Mouse (Mus musculus): ENCODE measurements around the gene Lypd3. TPM values are rescaled to one million over a fixed set of nuclear protein-coding genes. Genes with fewer than 3 reads are reported as not detected.
A peak's percentile ranks its signal among the peaks of the same experiment; 100 is the strongest.

Gene Lypd3
- total and polyA plus RNA-seq, 2 experiments from 2014 or later: 1.5 to 2.2 TPM

- peak; percentile 18 for TF ChIP-seq CTCF (IDR thresholded peaks at IDR 0.05)
- H3K4me2 ChIP-seq (ENCODE audit: low read depth, low read length, poor library complexity, severe bottlenecking): no peak overlapping the region
- ATAC-seq (ENCODE audit: low FRiP score) (no peak), DNase-seq (ENCODE audit: low spot score) (no peak)
- H3K4me3 ChIP-seq (ENCODE audit: low read depth, low read length): no peak overlapping the region
- H3K9me3 ChIP-seq (ENCODE audit: low read length): no peaks in the 10 kb centered on the region
- WGBS: 78% methylated on average over 15 of the region's 15 CpGs
- H3K27me3 ChIP-seq (ENCODE audit: insufficient read depth, low read length): no peaks in the 10 kb centered on the region
- peaks cover 8% of the 10 kb centered on the region; the same call in 1 of the 2 replicates for H3K4me1 ChIP-seq (ENCODE audit: insufficient read depth, low read length)
- H3K9ac ChIP-seq (replicated peaks; ENCODE audit: low read length, poor library complexity, severe bottlenecking): no peak overlapping the region
- no peaks in the 10 kb centered on the region for H3K36me3 ChIP-seq (ENCODE audit: insufficient read depth, low read length)
- no peak overlapping the region for H3K27ac ChIP-seq (ENCODE audit: low read depth, low read length)
These were observed 36.9 kb upstream of the Lypd3 start for GRCm38 (mm10) chr7:24599211-24600067.

GRCm38 (mm10) chr7:24600941-24601597 is 35.3 kb upstream of the Lypd3 start:
- no peak overlapping the region for H3K4me3 ChIP-seq (ENCODE audit: low read depth, low read length)
- H3K36me3 ChIP-seq (ENCODE audit: insufficient read depth, low read length): no peaks in the 10 kb centered on the region
- ATAC-seq (ENCODE audit: low FRiP score) (peak; percentile 91), DNase-seq (ENCODE audit: low spot score) (peak; percentile 97)
- H3K27me3 ChIP-seq (ENCODE audit: insufficient read depth, low read length): no peaks in the 10 kb centered on the region
- H3K9ac ChIP-seq (replicated peaks; ENCODE audit: low read length, poor library complexity, severe bottlenecking): 0 out of 2 replicates have a peak overlapping the region, but pooled peaks have one; percentile 39
- H3K4me2 ChIP-seq (ENCODE audit: low read depth, low read length, poor library complexity, severe bottlenecking): peak overlapping the region; percentile 47
- no peaks in the 10 kb centered on the region for H3K4me1 ChIP-seq (ENCODE audit: insufficient read depth, low read length)
- WGBS: 2% methylated on average over 13 of the region's 13 CpGs
- peak overlapping the region; percentile 72 for H3K27ac ChIP-seq (ENCODE audit: low read depth, low read length)
- no peaks in the 10 kb centered on the region for H3K9me3 ChIP-seq (ENCODE audit: low read length)
- TF ChIP-seq CTCF (IDR thresholded peaks at IDR 0.05): peak; percentile 100

DNA sequence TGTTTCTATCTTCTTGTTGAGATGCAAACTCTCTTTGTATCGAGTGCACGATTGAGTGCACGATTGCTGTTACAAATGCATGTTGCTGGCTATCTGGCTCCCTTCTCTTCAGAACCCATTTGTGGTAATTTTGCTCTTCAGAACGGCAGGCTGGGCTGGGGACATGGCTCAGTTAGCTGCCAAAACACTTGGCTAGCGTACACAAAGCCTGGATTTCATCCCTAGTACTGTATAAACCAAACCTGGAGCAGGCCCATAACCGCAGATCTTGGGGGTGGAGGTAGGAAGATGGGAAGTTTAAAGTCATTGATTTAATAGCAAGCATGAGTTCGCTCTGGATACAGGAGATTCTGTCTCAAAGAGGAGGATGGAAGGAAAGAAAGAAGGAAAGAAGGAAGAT is 30.8 kb upstream of the Lypd3 start:
- Histone ChIP-seq H3K4me3 (ENCODE audit: low read depth, low read length) (no peak overlapping the region), H3K4me2 (ENCODE audit: low read depth, low read length, poor library complexity, severe bottlenecking) (no peak overlapping the region), H3K36me3 (ENCODE audit: insufficient read depth, low read length) (no peaks in the 10 kb centered on the region), H3K4me1 (ENCODE audit: insufficient read depth, low read length) (no peaks in the 10 kb centered on the region), H3K27ac (ENCODE audit: low read depth, low read length) (no peak overlapping the region), H3K9ac (replicated peaks; ENCODE audit: low read length, poor library complexity, severe bottlenecking) (no peak overlapping the region), H3K27me3 (ENCODE audit: insufficient read depth, low read length) (peaks cover 11% of the 10 kb centered on the region; the same call in 1 of the 2 replicates), H3K9me3 (ENCODE audit: low read length) (no peaks in the 10 kb centered on the region)
- TF ChIP-seq CTCF (IDR thresholded peaks at IDR 0.05): no peak
- ATAC-seq (ENCODE audit: low FRiP score): no peak
- no peak for DNase-seq (ENCODE audit: low spot score)
- 79% methylated on average over 7 of the region's 7 CpGs for WGBS

DNA sequence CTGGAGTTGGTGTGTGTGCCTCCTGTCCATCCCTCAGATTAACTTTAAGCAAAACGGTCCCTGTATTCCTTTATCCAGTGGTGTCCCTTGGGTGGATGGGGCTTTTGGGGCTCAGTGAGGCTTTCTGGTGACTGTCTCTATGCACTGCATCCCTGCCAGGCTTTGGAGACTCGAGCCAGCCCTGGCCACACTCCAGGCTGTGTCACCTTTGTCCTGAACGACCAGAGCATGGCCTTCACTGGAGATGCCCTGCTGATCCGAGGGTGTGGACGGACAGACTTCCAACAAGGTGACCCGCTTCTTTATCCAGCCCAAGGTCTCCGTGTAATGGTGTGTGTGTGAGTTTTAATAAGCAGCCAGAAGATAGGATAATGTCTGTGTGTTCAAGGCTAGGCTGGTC is 30.3 kb upstream of the Lypd3 start:
- peaks cover 14% of the 10 kb centered on the region; the same call in 1 of the 2 replicates for H3K27me3 ChIP-seq (ENCODE audit: insufficient read depth, low read length)
- ATAC-seq (ENCODE audit: low FRiP score) (no peak), DNase-seq (ENCODE audit: low spot score) (no peak)
- TF ChIP-seq CTCF (IDR thresholded peaks at IDR 0.05): no peak
- no peak overlapping the region for H3K4me3 ChIP-seq (ENCODE audit: low read depth, low read length)
- no peaks in the 10 kb centered on the region for H3K9me3 ChIP-seq (ENCODE audit: low read length)
- H3K9ac ChIP-seq (replicated peaks; ENCODE audit: low read length, poor library complexity, severe bottlenecking): no peak overlapping the region
- no peak overlapping the region for H3K4me2 ChIP-seq (ENCODE audit: low read depth, low read length, poor library complexity, severe bottlenecking)
- WGBS: 77% methylated on average over 7 of the region's 7 CpGs
- H3K27ac ChIP-seq (ENCODE audit: low read depth, low read length): no peak overlapping the region; the same call in 1 of the 2 replicates
- H3K36me3 ChIP-seq (ENCODE audit: insufficient read depth, low read length): no peaks in the 10 kb centered on the region
- no peaks in the 10 kb centered on the region for H3K4me1 ChIP-seq (ENCODE audit: insufficient read depth, low read length)

- Histone ChIP-seq H3K4me2 (ENCODE audit: low read depth, low read length, poor library complexity, severe bottlenecking) (no peak overlapping the region), H3K36me3 (ENCODE audit: insufficient read depth, low read length) (no peaks in the 10 kb centered on the region), H3K27me3 (ENCODE audit: insufficient read depth, low read length) (peaks cover 32% of the 10 kb centered on the region), H3K27ac (ENCODE audit: low read depth, low read length) (no peak overlapping the region), H3K4me3 (ENCODE audit: low read depth, low read length) (no peak overlapping the region), H3K9ac (replicated peaks; ENCODE audit: low read length, poor library complexity, severe bottlenecking) (no peak overlapping the region), H3K4me1 (ENCODE audit: insufficient read depth, low read length) (no peaks in the 10 kb centered on the region), H3K9me3 (ENCODE audit: low read length) (no peaks in the 10 kb centered on the region)
- WGBS: 48% methylated on average over 6 of the region's 6 CpGs
- no peak for TF ChIP-seq CTCF (IDR thresholded peaks at IDR 0.05)
- DNase-seq (ENCODE audit: low spot score) (peak; percentile 77), ATAC-seq (ENCODE audit: low FRiP score) (peak; percentile 75)
These were observed 28.3 kb upstream of the Lypd3 start for GRCm38 (mm10) chr7:24608017-24608416.

GRCm38 (mm10) chr7:24608561-24608960 is 27.8 kb upstream of the Lypd3 start:
- TF ChIP-seq CTCF (IDR thresholded peaks at IDR 0.05): no peak
- Histone ChIP-seq H3K36me3 (ENCODE audit: insufficient read depth, low read length) (no peaks in the 10 kb centered on the region), H3K4me3 (ENCODE audit: low read depth, low read length) (no peak overlapping the region), H3K27ac (ENCODE audit: low read depth, low read length) (no peak overlapping the region), H3K27me3 (ENCODE audit: insufficient read depth, low read length) (peaks cover 37% of the 10 kb centered on the region), H3K4me2 (ENCODE audit: low read depth, low read length, poor library complexity, severe bottlenecking) (no peak overlapping the region), H3K4me1 (ENCODE audit: insufficient read depth, low read length) (no peaks in the 10 kb centered on the region), H3K9me3 (ENCODE audit: low read length) (no peaks in the 10 kb centered on the region), H3K9ac (replicated peaks; ENCODE audit: low read length, poor library complexity, severe bottlenecking) (no peak overlapping the region)
- no peak for ATAC-seq (ENCODE audit: low FRiP score)
- no peak for DNase-seq (ENCODE audit: low spot score)
- 82% methylated on average over 8 of the region's 8 CpGs for WGBS

All from midbrain, postnatal 0 days (tissue).